Mouse (Mus musculus): ENCODE data around the gene Tmem231. TPM values are rescaled to one million over a fixed set of nuclear protein-coding genes. Genes with fewer than 3 reads are reported as not detected.
"Not testable (repeated sequence)": the region's sequence is repeated elsewhere in the genome, so short reads cannot be mapped to it uniquely, and the experiment has no call there.

Gene Tmem231
- total RNA-seq, 1 experiment from 2014 or later = 0.47 TPM

DNA sequence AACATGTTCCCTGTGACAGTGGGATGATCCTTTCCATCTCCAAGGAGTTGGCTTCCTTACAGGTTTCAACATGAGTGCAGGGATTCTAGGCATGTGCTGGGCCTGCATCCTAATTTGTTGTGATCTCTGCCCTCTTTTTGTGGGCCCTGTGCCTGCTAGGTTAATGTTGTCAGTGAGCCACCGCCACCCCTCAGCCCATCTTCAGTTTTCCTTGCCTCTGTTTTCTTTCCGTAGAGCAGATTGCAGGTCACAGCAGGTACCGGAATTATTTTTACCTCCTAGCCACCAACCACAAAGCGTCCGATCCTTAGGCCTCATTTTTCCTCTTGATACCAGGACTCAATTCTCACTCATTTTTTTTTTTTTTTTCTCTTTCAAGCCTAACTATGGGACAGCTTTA, 18.3 kb upstream of the Tmem231 start:
- no peak for ATAC-seq (ENCODE audit: extremely low read depth, insufficient number of reproducible peaks, low FRiP score, poor library complexity, severe bottlenecking)

DNA sequence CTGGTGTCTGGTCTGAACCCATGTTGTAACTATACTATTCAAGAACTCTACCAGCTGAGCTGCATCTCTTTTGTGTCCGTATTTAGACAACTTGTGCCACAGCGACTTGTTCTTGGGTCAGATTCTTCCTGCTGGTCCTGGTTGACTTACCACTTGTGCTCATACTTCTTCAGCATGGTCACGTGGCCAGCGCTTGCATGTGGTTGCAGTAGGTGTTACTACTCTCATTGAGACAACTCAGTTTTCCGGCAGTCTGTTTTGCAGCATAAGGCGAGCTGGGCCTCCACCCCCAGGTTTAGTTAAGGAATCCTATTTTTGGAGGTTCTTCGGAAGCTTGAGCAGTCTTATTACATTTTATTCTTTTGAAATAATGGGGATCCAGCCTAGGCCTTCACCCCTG, 17.6 kb upstream of the Tmem231 start:
- ATAC-seq (ENCODE audit: extremely low read depth, insufficient number of reproducible peaks, low FRiP score, poor library complexity, severe bottlenecking) = peak; percentile 47; the same call in 1 of the 2 replicates

DNA sequence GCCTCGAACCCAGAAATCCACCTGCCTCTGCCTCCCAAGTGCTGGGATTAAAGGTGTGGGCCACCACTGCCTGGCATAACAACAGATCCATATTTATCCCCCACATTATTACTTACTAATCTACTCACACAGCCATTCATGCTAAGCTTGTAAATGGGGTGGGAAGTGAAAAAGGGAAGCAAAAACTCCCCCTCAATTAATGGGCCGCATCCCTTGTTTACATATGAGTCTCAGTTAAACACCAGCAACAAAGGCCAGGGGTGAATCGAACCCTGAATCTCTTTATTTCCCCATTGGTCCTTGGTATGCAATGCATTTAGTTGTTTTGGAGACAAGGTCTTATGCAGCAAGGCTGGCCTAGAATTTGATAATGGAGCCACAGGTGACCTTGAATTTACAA, 17.2 kb upstream of the Tmem231 start:
- ATAC-seq (ENCODE audit: extremely low read depth, insufficient number of reproducible peaks, low FRiP score, poor library complexity, severe bottlenecking) = no peak

DNA sequence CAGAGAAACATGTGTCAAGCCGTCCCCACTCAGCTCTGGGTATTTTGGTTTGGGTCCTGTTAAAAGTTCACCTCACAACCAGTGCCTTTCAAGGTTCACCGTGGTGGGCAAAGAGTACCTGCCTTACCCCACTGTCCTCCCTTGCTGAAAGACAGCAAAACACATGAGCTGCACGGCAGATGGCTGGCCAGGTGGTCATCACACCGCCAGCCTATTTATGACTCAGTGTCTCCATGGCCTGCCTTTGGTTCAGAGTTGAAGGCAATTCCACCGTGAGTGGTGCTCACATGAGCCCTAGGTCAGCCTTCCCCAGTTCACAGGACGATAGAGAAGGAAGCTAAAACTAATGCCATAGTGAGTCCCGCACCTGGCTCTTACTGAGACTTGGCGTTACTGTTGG, 14.3 kb upstream of the Tmem231 start:
- ATAC-seq (ENCODE audit: extremely low read depth, insufficient number of reproducible peaks, low FRiP score, poor library complexity, severe bottlenecking) = no peak

DNA sequence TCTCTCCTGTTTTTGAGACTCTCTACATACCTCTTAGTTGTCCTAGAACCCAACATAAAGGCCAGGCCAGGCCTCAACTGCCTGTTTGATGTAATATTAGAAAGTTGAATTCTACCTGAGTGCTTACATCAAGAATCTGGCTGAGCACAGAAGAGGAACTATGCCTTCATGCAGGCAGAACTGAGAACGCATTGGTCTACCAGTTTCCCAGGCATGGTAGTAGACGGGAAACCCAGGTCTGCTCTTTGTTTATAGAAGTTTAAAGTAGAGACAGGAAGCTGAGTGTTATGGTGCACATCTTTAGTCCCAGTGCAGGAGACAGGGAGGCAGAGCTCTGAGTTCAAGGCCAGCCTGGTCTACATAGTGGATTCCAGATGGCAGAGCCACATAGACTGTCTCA, 13.5 kb upstream of the Tmem231 start:
- peak; percentile 61; the same call in 1 of the 2 replicates for ATAC-seq (ENCODE audit: extremely low read depth, insufficient number of reproducible peaks, low FRiP score, poor library complexity, severe bottlenecking)

DNA sequence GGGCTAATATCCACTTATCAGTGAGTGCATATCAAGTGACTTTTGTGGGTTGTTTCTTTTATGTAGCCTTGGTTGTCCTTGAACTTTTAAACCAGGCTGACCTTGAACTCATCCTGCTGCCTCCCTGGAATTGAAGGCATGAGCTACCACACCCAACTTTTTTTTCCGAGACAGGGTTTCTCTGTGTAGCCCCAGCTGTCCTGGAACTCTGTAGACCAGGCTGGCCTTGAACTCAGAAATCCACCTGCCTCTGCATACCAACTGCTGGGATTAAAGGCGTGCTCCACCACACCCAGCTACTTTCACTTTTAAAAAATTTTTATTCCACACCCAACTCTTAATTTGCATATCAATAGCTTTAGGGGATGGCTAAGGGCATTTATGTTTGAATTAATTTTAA, 9.9 kb upstream of the Tmem231 start:
- ATAC-seq (ENCODE audit: extremely low read depth, insufficient number of reproducible peaks, low FRiP score, poor library complexity, severe bottlenecking) = no peak

DNA sequence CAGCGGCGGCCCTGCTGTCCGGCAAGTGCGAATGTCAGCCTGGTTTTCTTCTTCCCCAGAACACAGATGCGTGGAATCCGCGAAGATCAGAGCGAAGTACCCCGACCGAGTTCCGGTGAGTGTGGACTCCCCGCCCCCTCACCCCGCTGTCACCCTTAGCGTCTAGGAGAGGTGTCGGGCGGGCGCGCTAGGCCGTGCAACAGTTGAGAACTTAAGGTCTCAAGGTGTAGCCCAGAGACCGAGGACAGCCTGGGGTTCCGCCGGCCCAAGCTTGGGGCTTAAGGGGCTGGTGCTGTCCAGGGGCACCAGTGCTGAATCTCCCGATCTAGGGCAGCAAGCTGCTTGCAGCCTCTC, 7.4 kb upstream of the Tmem231 start:
- peak; percentile 13; the same call in 1 of the 2 replicates for ATAC-seq (ENCODE audit: extremely low read depth, insufficient number of reproducible peaks, low FRiP score, poor library complexity, severe bottlenecking)

DNA sequence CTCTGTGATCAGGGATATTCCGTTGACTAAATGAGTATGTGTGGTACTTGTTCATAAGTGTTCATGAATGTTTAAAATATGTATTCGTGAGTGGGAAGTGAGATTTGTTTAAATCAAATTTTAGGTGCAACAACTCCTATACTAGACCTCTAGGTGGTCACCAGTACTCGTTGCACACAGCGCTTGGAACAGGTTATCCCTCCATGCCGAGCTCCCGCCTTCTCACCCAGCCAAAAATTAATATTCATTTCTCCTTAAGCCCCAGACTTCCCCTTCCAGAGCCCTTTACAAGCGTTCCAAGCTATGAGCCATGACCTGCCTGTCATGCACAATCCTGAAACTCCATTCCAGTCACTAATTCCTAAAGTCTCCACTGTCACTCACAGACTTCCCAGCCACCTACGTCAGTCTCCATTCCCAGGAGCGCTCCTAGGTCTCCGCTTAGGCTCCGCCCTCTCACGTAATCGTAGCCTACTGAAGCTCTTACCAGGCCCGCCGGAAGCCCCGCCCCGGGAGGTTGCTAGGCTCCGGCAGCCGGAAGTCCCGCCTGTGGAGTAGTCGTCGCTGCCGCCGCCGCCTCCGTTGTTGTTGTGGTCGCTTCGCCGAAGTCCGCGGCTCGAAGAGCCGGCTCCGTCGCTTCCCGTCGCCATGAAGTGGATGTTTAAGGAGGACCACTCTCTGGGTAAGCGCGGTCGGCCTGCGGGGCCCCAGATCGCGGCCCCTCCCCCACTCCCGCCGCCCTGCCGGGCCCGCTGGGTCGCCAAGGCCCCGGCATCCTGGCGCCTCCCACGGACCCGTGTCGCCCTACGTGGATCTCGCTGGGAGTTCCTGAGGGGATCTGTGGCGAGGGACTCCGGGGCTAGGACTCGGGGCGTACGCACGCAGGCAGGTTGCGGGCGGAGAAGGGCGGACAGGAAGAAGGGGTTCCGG, 6.8 kb upstream of the Tmem231 start, which contains the start of gene Gabarapl2:
TSS of gene Gabarapl2 (plus strand) at position 533 of the 930 bp plus-strand sequence.
- ATAC-seq (ENCODE audit: extremely low read depth, insufficient number of reproducible peaks, low FRiP score, poor library complexity, severe bottlenecking) = peak; percentile 93

DNA sequence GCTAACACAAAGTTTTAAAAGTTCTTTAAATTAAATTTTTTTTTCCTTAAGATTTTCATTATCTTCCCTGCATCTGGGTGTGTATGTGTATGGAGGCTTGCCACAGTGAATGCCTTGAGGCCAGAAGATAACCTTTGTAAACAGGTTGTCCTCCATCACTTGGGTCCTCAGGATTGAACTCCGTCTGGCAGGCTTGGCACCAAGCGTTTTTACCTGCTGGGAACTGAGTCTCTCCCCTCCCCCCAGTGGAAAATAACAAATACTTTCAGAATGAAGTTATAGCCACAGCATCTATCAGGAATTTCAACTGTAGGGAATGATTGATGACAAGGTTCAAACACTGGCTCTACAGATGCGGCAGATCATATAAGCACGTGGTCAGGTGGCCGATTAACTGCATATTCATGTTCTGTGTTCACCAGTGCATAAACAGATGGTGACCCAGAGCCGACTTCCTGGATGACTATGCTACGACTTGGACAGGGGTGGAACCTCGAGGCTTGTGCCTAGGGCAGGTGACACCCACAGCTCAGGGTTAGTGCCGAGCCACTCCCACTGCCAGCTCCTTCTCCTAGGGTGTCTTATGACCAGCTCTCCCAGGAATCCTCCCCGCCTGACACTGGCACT, 5.9 kb upstream of the Tmem231 start:
- peak; percentile 55; the same call in 1 of the 2 replicates for ATAC-seq (ENCODE audit: extremely low read depth, insufficient number of reproducible peaks, low FRiP score, poor library complexity, severe bottlenecking)

DNA sequence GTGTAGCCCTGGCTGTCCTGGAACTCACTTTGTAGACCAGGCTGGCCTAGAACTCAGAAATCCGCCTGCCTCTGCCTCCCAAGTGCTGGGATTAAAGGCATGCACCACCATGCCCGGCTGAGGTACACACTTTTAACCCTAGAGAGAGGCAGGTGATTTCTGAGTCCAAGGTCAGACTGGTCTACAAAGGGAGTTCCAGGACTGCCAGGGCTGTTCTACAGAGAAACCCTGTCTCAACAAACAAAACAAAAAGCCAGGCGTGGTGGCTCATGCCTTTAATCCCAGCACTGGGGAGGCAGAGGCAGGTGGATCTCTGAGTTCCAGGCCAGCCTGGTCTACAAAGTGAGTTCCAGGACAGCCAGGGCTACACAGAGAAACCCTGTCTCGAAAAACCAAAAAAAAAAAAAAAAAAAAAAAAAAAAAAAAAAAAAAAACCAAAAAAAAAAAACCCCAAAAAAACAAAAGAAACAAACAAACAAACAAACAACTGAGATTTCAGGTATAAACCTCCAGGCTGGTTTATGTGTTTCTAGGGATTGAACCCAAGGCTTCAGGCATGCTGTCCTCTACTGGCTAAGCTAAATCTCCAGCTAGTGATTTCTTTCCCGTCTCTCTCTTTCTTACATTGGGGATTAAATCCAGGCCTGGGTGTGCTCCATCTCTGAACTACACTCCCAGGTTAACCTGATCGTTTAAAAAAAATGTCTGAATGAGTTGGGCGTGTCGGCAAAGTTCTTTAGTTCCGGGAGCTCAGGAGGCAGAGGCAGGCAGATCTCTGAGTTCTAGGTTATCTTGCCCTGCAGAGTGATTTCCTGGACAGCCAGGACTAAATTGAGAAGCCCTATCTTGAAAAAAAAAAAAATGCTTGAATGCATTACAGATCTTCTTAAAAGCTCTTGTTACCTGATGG, 4.7 kb upstream of the Tmem231 start:
- not testable (repeated sequence) for ATAC-seq (ENCODE audit: extremely low read depth, insufficient number of reproducible peaks, low FRiP score, poor library complexity, severe bottlenecking)

DNA sequence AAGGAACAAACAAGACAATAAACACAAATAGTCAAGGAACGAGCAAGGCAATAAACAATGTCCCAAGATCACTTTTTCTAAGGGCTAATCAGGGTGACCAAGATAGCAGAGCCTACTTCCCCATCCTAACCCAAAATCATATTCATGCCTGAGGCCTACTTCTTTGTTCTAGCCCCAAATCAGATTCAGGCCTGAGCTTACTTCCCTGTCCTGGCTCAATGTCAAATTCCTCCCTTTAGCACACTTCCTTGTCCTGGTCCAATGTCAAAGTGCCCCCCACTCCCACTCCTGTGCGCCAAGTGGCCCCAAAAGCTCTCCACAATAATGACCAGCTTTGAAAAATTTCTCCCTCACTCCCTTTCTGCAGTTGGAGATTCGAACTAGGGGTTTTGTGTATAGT, 3.5 kb upstream of the Tmem231 start:
- no peak for ATAC-seq (ENCODE audit: extremely low read depth, insufficient number of reproducible peaks, low FRiP score, poor library complexity, severe bottlenecking)

DNA sequence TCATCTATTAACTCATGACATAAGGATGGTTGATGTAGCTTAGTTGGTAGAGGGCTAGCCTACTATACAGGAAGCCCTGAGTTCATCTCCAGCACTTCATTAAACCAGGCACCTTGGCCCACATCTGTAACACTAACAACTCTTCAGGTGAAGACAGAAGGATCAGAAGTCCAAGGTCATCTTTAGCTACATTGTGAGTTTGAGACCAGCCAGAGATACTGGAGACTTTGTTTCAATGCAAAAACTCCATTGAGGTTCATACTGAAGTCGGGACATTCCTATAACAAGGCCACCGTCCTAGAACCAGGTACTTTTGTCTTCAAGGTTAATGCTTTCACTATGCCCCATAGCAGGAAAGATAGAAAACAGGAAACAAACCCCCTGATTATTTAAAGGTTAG, 520 bp upstream of the Tmem231 start:
- ATAC-seq (ENCODE audit: extremely low read depth, insufficient number of reproducible peaks, low FRiP score, poor library complexity, severe bottlenecking) = no peak

DNA sequence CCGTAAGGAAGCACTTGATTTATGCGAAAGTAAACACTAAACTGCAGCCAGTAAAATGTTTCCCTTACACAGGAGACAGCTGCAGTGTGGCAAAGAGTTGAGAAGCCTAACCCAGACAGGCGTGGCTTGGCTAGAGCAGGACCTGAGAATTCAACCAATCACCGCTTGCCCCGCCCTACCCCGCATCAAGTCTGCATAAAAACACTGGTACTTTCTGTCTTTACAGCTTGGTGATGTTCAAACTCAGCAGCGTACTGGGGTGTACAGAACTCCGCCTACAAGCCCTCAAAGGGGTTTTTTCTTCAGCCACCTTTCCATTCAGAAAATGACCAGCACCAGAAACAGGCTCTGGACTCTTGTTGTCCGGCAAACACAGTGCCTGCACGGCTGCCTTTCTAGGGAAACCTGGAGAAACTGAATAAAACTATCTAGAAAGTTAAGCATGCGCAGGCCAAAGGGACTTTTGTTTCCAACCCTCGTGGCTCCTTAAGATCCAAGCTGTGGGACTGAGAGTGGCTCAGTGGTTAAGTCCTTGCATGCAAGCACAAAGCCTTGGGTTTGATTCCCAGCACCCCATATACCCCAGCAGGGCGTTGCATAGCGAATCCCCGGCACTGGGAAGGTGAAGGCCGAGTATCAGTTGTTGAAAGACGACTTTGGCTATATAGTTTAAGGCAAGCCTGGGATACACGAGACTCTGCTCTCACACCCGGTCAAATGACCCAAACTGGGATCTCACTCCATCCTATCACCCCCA, 923 bp downstream of the Tmem231 start:
- no peak for ATAC-seq (ENCODE audit: extremely low read depth, insufficient number of reproducible peaks, low FRiP score, poor library complexity, severe bottlenecking)

DNA sequence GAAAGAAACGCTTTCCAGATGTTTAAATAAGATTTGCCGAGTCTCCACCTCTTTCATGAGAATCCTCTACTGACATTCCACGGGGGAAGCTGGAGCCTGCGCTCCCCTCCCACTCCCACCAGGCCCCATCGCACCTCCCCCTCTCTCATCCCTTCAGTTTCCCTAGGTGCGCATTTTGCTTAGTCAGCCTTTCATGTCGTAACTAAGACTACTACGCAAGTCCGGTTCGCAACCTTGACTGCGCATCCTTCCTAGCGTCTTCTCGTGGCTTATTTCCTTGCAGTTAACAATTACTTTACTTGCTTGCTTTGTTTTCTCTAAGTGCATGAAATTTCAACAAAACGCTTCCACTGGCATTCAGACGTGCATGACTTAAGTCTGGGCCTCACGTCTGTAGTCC, 2.0 kb downstream of the Tmem231 start:
- ATAC-seq (ENCODE audit: extremely low read depth, insufficient number of reproducible peaks, low FRiP score, poor library complexity, severe bottlenecking) = no peak

DNA sequence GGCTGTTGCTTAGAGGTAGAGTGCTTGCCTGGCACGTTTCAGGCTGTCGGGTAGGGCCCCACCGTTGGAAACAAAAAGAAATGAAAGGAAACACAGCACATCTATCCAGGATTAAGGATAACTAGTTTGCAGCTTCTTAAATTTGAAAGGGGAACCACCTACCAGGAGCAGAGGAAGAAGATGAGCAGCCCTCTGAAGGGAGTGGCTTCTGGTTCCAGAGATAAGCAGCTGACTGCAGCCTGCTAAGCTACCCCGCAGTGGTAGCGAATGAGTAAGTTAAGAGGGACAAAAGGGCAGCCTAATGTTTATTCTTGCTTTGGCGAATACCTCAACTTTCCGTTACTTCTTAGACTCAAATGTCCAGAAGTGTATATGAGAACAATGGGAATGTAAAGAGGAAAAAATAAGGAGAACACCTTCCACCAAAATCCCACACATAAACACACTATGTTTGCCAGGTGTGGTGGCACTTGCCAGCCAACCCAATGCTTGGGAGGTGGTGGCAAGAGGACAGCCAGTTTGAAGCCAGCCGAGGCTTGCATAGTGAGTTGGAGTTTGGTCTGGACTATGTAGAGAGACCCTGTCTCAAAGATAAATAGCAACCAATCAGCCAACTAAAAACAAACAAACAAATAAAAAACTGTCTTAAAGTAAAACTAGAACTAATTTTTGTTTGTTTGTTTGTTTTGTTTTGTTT, 3.9 kb downstream of the Tmem231 start:
- ATAC-seq (ENCODE audit: extremely low read depth, insufficient number of reproducible peaks, low FRiP score, poor library complexity, severe bottlenecking) = no peak

DNA sequence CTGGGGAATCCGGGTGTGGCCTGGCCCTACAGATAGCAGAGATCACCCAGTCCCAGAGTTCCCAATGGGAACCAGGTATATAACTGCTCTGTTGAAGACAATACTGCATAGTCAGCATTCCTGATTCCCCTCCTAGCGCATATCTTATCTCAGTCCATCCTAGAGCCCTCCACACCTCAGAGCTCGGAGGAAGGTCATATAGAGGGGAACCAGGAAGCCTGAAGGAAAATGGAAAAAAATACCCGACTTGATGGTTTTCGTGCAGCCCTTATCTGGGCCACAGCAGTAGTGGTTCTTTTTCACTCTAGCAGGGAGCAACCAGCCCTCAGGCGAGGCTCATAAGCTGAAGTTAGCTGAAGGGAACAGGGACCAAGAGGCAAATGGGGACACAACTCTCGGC, 8.7 kb downstream of the Tmem231 start:
- ATAC-seq (ENCODE audit: extremely low read depth, insufficient number of reproducible peaks, low FRiP score, poor library complexity, severe bottlenecking) = no peak

DNA sequence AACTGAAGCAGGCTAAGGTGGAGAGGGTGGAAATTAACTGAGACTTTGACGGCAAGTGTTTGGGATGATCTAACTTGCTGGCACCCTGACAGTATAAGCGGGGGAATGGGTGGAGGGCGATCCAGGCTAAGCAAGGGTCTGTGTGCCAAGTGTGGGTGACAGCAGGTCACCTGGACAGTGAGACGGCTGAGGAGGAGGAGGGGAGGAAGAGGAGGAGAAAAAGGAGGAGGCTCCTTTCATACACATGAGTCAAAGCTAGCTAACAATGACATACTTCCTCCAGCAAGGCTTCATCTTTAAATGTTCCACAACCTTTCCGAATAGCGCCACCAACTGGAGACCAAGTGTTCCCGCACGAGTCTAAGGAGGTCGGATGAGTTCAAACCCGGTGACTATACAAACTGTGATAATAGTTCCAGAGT, 10.3 kb downstream of the Tmem231 start:
- ATAC-seq (ENCODE audit: extremely low read depth, insufficient number of reproducible peaks, low FRiP score, poor library complexity, severe bottlenecking) = 0 out of 2 replicates have a peak, but pooled peaks have one; percentile 33

DNA sequence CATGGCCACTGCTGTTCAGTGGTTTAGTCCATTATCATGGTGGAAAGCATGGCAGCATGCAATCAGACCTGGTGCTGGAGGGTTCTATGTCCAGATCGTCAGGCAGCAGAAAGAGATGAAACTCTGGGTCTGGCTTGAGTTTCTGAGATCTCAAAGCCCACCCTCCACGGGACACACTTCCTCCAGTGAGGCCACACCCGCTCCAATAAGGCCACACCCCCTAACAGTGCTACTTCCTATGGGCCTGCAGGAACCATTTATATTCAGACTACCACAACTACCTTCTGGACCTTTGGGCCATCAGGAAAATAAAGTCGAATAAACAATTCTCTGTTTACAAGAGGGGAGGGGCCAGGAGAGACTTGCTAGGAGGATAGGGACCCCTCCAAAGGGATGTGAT, 12.7 kb downstream of the Tmem231 start:
- ATAC-seq (ENCODE audit: extremely low read depth, insufficient number of reproducible peaks, low FRiP score, poor library complexity, severe bottlenecking) = no peak
